Mouse (Mus musculus) cerebellum, postnatal 4 days (tissue): ENCODE results near the gene Zdhhc4.

ENCODE experiments used
- DNase-seq, 2 experiments: peaks; one replicate each; pipeline ENCODE4 v3.0.0; 2022; ENCODE audit warnings: low spot score in 2 of 2, mixed read lengths in 1 of 2

Zdhhc4 gene

DNA sequence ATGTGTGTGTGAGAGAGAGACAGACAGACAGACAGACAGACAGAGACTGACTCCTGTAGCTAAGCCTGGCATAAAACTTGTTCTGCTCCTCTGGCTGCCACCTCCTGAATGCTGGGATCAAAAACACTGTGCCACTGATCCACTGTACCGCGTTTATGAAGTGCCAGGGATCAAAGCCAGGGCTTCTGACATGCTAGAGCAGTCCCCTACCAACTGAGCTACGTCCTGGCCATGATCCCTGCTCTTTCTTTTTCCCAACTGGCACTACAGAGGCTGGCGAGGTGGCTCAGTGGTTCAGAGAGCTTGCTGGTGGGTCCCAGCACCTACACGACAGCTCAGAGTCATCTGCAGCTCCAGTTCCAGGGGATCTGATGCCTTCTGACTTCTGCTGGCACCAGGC is 53.3 kb downstream of the Zdhhc4 start:
- no peak for DNase-seq

DNA sequence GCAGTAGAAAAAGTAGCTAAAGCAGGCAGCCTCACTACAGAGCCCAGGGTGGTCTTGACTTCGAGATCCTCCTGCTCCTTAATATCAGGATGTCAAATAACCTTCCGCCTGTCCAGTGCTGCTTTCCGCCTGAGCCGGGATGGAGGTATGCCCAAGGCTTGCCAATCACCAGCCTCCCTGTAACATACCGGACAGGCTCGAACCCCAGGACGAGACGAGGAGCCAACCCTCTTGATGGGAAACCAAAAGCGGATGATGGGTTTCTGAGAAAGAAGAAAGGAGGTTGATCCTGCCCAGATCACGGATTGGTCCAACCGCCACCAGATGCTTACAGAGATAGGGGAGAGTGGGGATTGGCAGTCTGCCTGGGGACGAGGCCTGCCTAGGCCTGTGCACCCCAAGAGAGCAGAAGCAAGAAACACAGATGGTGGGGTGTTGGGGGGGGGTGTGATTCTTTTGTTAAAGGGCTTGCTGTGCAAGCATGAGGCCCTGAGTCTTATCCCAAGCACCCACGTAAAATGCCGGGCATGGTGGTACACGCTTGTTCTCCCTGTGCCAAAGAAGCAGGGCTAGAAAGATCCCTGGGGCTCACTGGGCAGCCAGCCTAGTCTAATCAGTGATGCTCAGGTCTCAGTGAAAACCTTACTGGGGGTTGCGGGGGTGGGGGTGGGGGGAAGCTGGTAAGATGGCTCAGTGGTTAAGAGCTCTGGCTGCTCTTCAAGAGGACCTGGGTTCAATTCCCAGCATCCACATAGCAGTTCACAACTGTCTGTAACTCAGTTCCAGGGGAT is 56.3 kb downstream of the Zdhhc4 start:
- peak in 1 of 2 experiments; percentile 43 for DNase-seq

DNA sequence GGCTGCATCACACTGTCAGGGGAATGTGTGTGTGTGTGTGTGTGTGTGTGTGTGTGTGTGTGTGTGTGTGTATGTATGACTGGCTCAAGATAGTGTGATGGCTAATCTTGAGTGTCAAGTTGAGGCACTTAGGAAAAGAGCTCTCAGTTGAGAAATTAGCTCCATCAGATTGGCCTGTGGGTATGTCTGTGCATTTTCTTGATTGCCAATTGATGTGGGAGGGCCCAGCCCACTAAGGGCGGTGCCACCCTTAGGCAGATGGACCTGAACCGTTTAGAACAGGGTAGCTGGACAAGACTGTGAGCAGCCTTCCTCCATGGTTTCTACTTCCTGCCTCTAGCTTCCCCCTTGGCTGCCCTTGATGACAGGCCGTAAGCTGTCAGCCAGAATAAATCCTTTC is 56.9 kb downstream of the Zdhhc4 start:
- DNase-seq: no peak

DNA sequence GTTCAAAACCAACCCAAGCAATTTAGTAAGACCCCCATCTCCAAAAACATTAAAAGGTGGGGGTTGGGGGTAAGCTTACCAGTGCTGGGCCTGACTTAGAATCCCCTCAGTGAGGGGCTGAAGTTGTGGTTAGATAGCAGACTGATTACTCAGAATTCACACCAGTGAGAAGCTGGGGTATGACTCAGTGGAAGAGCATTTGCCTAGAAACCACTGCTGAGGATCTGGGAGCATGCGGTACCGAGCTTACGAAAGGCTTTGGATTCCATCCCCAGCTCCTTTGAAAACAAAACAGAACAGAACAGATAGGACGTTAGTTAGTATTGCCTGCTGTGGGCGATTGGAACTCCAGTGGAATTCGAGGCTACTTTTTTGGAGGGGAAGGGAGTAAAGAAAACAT is 57.4 kb downstream of the Zdhhc4 start:
- no peak for DNase-seq

DNA sequence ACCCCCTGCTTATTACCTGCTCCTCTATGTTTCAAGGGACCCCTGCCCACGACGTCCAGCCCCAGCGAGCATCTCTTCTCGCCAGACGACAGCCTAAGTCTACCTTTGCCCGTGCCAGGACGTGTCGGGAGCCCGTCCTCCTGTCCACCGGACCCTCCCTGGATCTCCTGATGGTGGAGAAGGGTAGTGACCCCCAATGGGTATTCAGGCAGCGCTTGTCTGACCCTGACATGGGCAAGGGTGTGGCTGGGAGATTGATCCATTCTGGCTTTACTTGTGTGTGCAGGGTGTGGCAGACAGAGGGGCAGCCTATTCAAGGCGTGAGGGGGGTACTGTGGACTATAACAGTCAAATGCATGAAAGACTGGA is 58.9 kb downstream of the Zdhhc4 start:
- DNase-seq: no peak

DNA sequence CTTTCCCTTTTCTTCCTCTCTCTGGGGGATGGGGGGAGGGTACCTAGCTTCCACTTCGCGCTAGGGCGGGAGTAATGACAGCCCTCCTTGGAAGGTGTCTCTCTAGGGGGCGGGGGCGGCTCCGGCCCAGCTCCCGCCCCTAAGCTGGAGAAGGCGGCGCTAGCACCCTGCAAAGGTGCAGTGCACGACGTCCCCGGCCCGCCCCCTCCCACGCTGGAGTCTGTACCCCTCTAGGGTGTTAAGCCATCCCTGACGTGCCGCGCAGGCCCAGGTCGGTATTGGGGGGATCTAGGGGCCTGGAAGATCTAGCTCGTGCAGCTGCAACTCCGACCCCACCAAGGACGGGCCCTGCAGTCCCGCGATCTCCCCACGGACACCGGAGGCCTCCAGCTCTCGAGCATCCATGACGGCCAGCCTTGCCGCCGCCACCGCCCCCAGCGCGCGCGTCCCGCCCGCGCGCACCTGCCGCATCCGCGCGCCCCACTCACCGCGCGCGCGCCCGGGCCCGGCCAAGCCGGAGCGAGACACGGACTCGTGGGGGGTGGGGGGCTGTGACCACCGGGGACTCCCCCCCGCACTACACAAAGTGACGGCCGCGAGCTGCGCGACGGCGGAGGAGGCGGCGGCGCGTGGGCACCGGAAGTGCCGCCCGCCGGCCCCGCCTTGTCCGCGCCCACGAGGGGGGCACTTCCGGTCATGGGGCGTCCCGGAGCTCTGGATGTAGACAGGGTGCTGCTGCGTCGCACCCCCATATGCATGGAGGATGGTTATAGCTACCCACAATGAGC is 59.5 kb downstream of the Zdhhc4 start, which contains the start of gene Zfp316:
Gene Zfp316 (minus strand): TSS at position 660 of the 788 bp plus-strand sequence.
- DNase-seq: peak in 1 of 2 experiments; percentile 74

DNA sequence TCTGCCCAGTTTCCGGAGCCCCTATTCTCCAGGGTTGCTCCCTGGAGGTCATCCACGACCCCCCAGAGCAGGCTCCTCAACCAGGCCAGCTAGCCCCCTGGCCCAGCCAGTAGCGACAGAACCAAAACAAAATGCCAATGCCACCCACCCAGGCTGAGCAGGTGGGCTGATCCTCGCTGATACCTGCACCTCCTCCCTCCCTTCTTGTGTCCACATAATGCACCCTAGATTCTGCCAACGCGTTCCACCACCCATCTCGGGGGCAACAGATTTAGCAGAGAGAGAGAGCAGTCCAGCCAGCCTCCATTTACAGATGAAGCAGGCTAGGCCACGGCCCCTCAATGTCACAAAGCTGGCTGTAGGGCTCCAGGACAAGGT is 60.1 kb downstream of the Zdhhc4 start:
- no peak for DNase-seq

DNA sequence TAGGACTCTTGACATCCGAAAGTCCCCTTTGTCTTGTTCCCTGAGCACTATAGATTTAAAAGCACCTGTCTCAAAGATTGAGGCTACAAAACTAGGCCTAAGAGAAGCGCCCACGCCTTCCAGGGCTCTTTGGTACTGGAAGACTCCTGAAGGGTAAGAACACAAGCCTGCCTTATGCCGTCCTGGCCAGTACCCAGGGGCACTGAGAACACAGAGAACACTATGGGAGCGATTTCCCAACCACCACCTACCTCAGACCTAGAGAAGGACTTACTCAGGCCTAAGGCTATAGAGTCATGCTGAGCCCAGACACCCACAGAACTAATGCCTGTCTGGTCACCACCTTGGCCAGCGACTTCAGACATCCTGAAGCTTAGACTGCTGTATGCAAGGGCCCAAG is 62.3 kb downstream of the Zdhhc4 start:
- DNase-seq: no peak
